ENCODE assay signal across 17 mouse cellular contexts in the genomic region with DNA sequence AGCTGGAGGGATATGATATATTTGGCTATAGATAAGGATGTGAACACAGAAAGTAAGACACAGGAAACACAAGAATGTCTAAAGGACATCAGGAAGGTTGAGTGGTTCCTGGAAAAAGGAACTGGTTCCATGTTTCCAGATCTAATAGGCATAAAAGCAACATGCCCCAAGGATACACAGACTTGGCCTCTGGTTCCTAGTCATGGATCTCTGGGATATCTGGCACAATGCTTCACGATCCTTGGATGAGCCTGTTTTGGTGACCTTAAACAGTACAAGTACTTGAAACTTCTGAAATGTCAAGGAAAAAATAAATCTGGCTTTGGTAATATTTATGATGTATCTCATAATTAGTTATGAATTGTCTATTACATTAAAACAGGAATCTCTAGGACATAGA. TPM values are rescaled to one million over a fixed set of nuclear protein-coding genes. Genes with fewer than 3 reads are reported as not detected.
DNase-seq lines count a peak whose midpoint lies in the region.
"Had no signal": no experiment of that assay in that cellular context is flagged by ENCODE, and none has a peak within 500 bp of the region (broad histone marks: within the 10 kb centered on the region; RNA-seq: fewer than 3 reads in every experiment).

No protein-coding gene starts in this region.

- DNase-seq in adrenal gland, adult (ENCODE audit: inconsistent age in 2 of 2, low spot score in 1 of 2), result peak; percentile 49 to 84
- no peak for DNase-seq in adrenal gland, postnatal 4 days (ENCODE audit: low spot score in 2 of 2)
- DNase-seq in adrenal gland, adult 8-10 months, result peak; percentile 61
- DNase-seq in adrenal gland, adult 18-20 months (ENCODE audit: low spot score in 2 of 2), result no peak
- DNase-seq in adrenal gland, postnatal 36 days, result peak; percentile 28 to 34
- no peak for DNase-seq in urinary bladder, postnatal 14 days (ENCODE audit: low spot score)
- DNase-seq: B cell, adult 2 months; cerebellum, adult 11 months; cerebellum, adult 18-20 months; cerebellum, adult 8-10 months; cerebellum, adult 9-11 months; cerebellum, postnatal 14 days; cerebellum, postnatal 36 days; embryo, embryonic 11 days had no signal

RNA-seq across cellular contexts. Expression of a gene that starts 0.6 kb away (rescaled TPM):
- total RNA-seq in adrenal gland, postnatal 4 days (2021), result not detected
- under 1 TPM in 1 of 4 experiments, not detected in 3; 0.23 TPM for total RNA-seq in adrenal gland, adult 8-10 months (2022)
- not detected for total RNA-seq in adrenal gland, adult 18-20 months (2021)
- total RNA-seq in adrenal gland, postnatal 36 days (2021), result not detected
- total RNA-seq: CH12.LX; common myeloid progenitor, adult 5-6 weeks; G1E had no signal

RNA-seq across cellular contexts. Expression of a gene that starts 16.6 kb away (rescaled TPM):
- not detected for total RNA-seq in adrenal gland, postnatal 4 days (2021)
- not detected for total RNA-seq in adrenal gland, adult 8-10 months (2022)
- total RNA-seq in adrenal gland, adult 18-20 months (2021), result not detected
- not detected for total RNA-seq in adrenal gland, postnatal 36 days (2021)
- total RNA-seq: CH12.LX; common myeloid progenitor, adult 5-6 weeks had no signal

RNA-seq across cellular contexts. Expression of a gene that starts 17.4 kb away (rescaled TPM):
- total RNA-seq in adrenal gland, postnatal 4 days (2021), result not detected
- total RNA-seq in adrenal gland, adult 8-10 months (2022), result not detected
- total RNA-seq in adrenal gland, adult 18-20 months (2021), result not detected
- total RNA-seq in adrenal gland, postnatal 36 days (2021), result not detected
- total RNA-seq: CH12.LX; common myeloid progenitor, adult 5-6 weeks had no signal

RNA-seq across cellular contexts. Expression of a gene that starts 37.2 kb away (rescaled TPM):
- not detected for total RNA-seq in adrenal gland, postnatal 4 days (2021)
- not detected for total RNA-seq in adrenal gland, adult 8-10 months (2022)
- not detected for total RNA-seq in adrenal gland, adult 18-20 months (2021)
- total RNA-seq in adrenal gland, postnatal 36 days (2021), result not detected
- total RNA-seq: CH12.LX; common myeloid progenitor, adult 5-6 weeks had no signal

RNA-seq across cellular contexts. Expression of a gene that starts 50.2 kb away (rescaled TPM):
- not detected for total RNA-seq in adrenal gland, postnatal 4 days (2021)
- under 1 TPM in 1 of 4 experiments, not detected in 3; 0.08 TPM for total RNA-seq in adrenal gland, adult 8-10 months (2022)
- not detected for total RNA-seq in adrenal gland, adult 18-20 months (2021)
- not detected for total RNA-seq in adrenal gland, postnatal 36 days (2021)
- total RNA-seq: common myeloid progenitor, adult 5-6 weeks had no signal

Comparison
In these comparisons a context has a peak if more than half of its experiments do, and no peak if none do; other contexts are left out.
1. DNase-seq: peak in adrenal gland, adult (2 of 2), adrenal gland, adult 8-10 months (single experiment) and adrenal gland, postnatal 36 days (2 of 2); none in adrenal gland, postnatal 4 days (0 of 2), adrenal gland, adult 18-20 months (0 of 2) and urinary bladder, postnatal 14 days (single experiment).